Mouse (Mus musculus) yolk sac, embryonic 10.5 days (tissue): Measurements from ENCODE around the gene Chst2.

Experiments
- DNase-seq: peaks from one replicate; pipeline ENCODE4 v3.0.0-alpha.2; 2017; ENCODE audit warnings: low spot score

Chst2 gene

GRCm38 (mm10) chr9:95365882-95366281, 40.6 kb downstream of the Chst2 start:
- no peak for DNase-seq

- DNase-seq, result no peak
Observed at GRCm38 (mm10) chr9:95353829-95354391, 52.6 kb downstream of the Chst2 start.

- DNase-seq, result no peak
Observed at GRCm38 (mm10) chr9:95351968-95352367, 54.6 kb downstream of the Chst2 start.

- no peak for DNase-seq
Observed at GRCm38 (mm10) chr9:95350550-95350949, 56.0 kb downstream of the Chst2 start.
